Mouse (Mus musculus): ENCODE measurements around the gene Slc7a5.

Gene Slc7a5

GRCm38 (mm10) chr8:121935341-121936294 lies 28.1 kb upstream of the Slc7a5 start:
- DNase-seq (ENCODE audit: low spot score) = no peak

GRCm38 (mm10) chr8:121934923-121935322 lies 27.4 kb upstream of the Slc7a5 start:
- DNase-seq (ENCODE audit: low spot score) = no peak

GRCm38 (mm10) chr8:121934506-121934905 lies 27.0 kb upstream of the Slc7a5 start:
- peak; percentile 61 for DNase-seq (ENCODE audit: low spot score)

GRCm38 (mm10) chr8:121932668-121933520 lies 25.4 kb upstream of the Slc7a5 start:
- DNase-seq (ENCODE audit: low spot score) = no peak

GRCm38 (mm10) chr8:121932026-121932667 lies 24.7 kb upstream of the Slc7a5 start:
- peak; percentile 35 for DNase-seq (ENCODE audit: low spot score)

GRCm38 (mm10) chr8:121931571-121931970 lies 24.1 kb upstream of the Slc7a5 start:
- DNase-seq (ENCODE audit: low spot score) = no peak

GRCm38 (mm10) chr8:121930047-121930446 lies 22.6 kb upstream of the Slc7a5 start:
- DNase-seq (ENCODE audit: low spot score) = no peak

GRCm38 (mm10) chr8:121927316-121927715 lies 19.8 kb upstream of the Slc7a5 start:
- peak; percentile 54 for DNase-seq (ENCODE audit: low spot score)

- no peak for DNase-seq (ENCODE audit: low spot score)
Observed at GRCm38 (mm10) chr8:121926266-121926665, 18.8 kb upstream of the Slc7a5 start.

- peak; percentile 70 for DNase-seq (ENCODE audit: low spot score)
Observed at GRCm38 (mm10) chr8:121925624-121926023, 18.1 kb upstream of the Slc7a5 start.

GRCm38 (mm10) chr8:121924681-121925080 lies 17.2 kb upstream of the Slc7a5 start:
- no peak for DNase-seq (ENCODE audit: low spot score)

- DNase-seq (ENCODE audit: low spot score) = peak; percentile 58
Observed at GRCm38 (mm10) chr8:121922101-121922500, 14.6 kb upstream of the Slc7a5 start.

GRCm38 (mm10) chr8:121921582-121921981 lies 14.1 kb upstream of the Slc7a5 start:
- DNase-seq (ENCODE audit: low spot score) = peak; percentile 40

- DNase-seq (ENCODE audit: low spot score) = peak; percentile 78
Observed at GRCm38 (mm10) chr8:121919731-121920130, 12.2 kb upstream of the Slc7a5 start.

GRCm38 (mm10) chr8:121919158-121919557 lies 11.7 kb upstream of the Slc7a5 start:
- DNase-seq (ENCODE audit: low spot score) = no peak

GRCm38 (mm10) chr8:121913378-121913777 lies 5.9 kb upstream of the Slc7a5 start:
- no peak for DNase-seq (ENCODE audit: low spot score)

GRCm38 (mm10) chr8:121912831-121913230 lies 5.3 kb upstream of the Slc7a5 start:
- no peak for DNase-seq (ENCODE audit: low spot score)

- DNase-seq (ENCODE audit: low spot score) = no peak
Observed at GRCm38 (mm10) chr8:121911987-121912386, 4.5 kb upstream of the Slc7a5 start.

GRCm38 (mm10) chr8:121911400-121911799 lies 3.9 kb upstream of the Slc7a5 start:
- no peak for DNase-seq (ENCODE audit: low spot score)

GRCm38 (mm10) chr8:121909663-121910062 lies 2.2 kb upstream of the Slc7a5 start:
- DNase-seq (ENCODE audit: low spot score) = peak; percentile 71

- DNase-seq (ENCODE audit: low spot score) = peak; percentile 55
Observed at GRCm38 (mm10) chr8:121909148-121909541, 1.7 kb upstream of the Slc7a5 start.

Measured in lung, postnatal 25 days (tissue).